Mouse (Mus musculus) MEL-GATA-1-ER (cell line): ENCODE data around the gene Grb7.
A peak's percentile ranks its signal among the peaks of the same experiment; 100 is the strongest.

Experiments
- DNase-seq: peaks from one replicate; pipeline ENCODE4 v3.0.0-alpha.2; 2012; ENCODE audit warnings: low read depth; ENCODE audit errors: extremely low read depth

The Grb7 gene

GRCm38 (mm10) chr11:98446213-98446561, at the start of gene Grb7:
Gene Grb7 (plus strand): TSS chr11:98446394.
- no peak for DNase-seq

DNA sequence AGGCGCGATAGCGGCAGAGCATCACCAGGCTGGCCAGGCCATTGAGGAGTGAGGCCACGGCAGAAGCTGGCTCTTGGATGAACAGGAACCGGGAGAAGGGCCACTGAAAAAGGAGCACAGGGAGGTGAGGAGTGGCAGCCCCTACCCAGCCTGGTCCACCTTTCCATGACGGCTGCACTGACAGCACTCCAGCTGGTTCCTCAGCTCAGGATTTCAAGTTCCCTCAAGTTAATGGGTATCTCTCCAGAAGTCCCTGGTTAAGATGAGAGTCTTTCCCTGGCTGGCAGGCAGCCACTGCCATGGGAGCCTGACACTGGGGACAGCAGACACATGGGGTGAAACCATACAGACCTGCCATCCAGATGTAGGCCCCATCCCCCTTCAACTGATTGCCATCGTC, 48.2 kb upstream of the Grb7 start:
- DNase-seq, result no peak

DNA sequence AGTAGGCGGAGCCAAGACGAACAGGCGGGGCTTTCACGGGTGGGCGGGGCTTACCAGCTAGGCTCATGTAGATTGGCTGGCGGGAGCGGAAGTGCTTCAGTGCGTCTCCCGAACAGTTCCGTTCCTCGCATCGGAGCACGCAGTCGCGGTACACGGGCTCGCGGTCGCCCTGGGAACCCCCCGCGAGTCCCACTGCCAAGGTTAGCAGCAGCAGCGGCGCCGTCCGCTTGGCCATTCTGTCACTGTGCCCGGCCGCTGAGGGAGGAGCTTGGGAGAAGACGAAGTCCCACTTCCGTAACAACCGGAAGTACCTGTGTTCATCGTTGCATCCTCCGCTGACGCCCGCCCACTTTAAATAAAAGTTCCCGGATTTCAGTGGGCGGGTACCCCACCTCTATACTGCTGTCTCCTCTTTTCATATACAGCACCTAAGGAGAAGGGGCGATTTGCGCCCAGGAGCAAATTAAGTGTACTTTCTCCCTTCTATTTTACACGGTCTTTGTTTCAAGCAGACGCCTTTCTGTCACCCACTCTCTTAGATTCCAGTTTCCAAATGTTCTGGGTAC, 46.0 kb upstream of the Grb7 start, which contains the start of gene Pgap3:
Gene Pgap3, minus strand, starts transcription at position 330 of the 566 bp plus-strand sequence.
- peak; percentile 87 for DNase-seq

DNA sequence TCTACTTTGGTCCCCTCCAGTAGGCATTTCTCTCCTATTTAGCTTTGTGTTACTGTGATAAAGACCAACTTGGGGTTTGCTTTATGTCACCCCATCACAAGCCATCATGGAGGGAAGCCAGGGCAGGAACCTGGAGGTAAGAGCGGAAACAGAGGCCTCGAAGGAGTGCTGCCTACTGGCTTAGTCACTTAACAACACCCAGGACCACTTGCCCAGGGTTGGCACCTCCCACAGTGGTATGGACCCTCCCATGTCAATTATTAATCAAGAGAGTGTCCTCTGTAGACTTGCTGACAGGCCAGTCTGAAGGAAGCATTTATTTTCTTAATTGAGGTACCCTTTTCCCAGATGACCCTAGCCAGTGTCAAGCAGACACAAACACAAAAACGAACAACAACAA, 45.4 kb upstream of the Grb7 start:
- no peak for DNase-seq

- DNase-seq, result no peak
Measured at GRCm38 (mm10) chr11:98406621-98407020, 39.6 kb upstream of the Grb7 start.

DNA sequence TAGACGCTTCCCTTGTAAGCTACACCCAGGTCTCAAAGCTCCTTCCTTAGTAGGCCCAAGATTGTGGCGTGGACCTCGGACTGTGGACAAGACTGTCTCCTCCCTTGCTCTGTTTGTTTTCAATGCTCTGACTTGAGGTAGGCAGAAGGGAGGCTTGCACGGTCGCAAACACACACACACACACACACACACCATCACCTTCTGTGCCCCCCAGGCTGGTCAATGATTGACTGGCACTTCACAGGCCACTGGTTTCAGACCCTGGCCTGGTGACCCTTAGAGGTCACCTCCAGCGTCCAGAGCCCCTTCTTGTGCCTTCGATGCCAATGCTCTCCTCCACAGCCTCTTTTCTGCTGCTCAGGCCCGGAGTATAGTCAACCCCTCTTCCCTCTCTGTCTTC, 37.3 kb upstream of the Grb7 start:
- no peak for DNase-seq

GRCm38 (mm10) chr11:98409341-98409822, 36.8 kb upstream of the Grb7 start:
- DNase-seq, result no peak

- no peak for DNase-seq
Measured at GRCm38 (mm10) chr11:98412273-98412796, 33.9 kb upstream of the Grb7 start, which contains the start of gene Erbb2. Gene Erbb2 (plus strand): TSS chr11:98412470.

GRCm38 (mm10) chr11:98412797-98413301, 33.3 kb upstream of the Grb7 start:
- DNase-seq, result no peak

DNA sequence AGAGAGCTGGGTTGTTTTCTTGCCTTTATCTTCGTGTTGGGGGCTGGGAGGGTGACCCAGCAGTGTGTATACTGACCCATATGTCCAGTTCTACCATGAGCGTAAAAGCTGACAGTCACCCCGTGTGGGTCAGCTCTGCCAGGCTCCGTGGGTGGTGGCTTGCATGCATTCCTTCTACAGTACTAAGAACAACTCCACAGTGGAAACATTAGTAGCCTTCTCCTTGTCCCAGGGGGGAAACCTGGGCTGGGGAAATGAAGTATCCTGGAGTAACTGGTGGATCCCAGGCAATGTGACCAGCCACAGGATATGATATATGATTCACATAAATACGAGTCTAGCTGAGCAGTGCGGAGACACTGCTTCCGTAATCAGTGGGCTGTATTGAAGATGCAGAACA, 32.5 kb upstream of the Grb7 start:
- DNase-seq, result no peak

- no peak for DNase-seq
Measured at GRCm38 (mm10) chr11:98414162-98414561, 32.0 kb upstream of the Grb7 start.

DNA sequence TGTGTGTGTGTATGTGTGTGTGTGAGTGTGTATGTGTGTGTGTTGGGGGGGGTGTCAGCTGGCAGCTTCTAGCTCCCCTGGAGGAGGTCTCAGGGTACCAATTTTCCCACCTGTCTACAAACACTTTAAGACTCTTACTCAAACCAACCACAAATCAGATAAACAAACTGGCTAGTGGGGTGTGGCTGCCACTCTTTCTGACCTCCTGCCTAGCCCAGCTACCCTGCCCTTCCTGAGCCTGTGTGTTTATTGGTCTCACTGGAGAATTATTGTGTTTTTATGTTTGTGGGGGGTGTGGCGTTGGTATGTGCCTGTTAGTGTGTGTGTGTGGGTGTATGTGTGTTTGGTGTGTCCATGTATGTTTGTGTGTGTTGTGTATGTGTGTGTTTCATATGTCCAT, 29.1 kb upstream of the Grb7 start:
- no peak for DNase-seq

- no peak for DNase-seq
Measured at GRCm38 (mm10) chr11:98418273-98418672, 27.9 kb upstream of the Grb7 start.

DNA sequence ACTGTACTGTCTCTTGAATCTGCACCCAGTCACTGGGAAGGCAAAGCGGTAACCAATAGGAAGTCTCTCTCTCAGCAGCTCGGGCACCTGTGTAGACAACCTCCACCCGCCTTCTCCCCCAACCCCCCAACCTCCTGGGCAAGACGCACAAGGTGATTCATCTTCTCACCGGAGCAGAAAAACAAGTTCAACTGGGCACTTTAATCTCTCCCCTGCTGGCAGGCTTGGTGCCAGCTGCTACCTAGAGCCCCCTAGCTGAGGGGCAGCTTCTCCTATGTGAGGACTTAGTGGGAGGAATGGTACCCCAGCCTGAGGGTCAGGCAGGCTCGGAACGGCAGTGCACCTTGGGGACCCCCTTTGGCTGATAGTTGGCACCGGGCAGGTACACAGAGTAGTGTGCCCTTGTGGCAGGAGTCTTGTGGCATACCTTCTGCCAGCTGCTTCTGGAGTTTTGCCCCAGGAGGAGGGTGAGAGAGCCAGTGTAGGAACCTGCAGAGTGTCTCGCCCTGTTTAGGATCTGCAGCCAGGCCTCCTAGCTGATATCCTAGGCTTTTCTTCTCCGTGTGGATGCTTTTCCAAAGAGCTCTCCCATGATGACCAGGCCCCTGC, 27.2 kb upstream of the Grb7 start:
- no peak for DNase-seq

GRCm38 (mm10) chr11:98426592-98426991, 19.6 kb upstream of the Grb7 start:
- no peak for DNase-seq

GRCm38 (mm10) chr11:98428436-98428835, 17.8 kb upstream of the Grb7 start:
- DNase-seq, result no peak

- no peak for DNase-seq
Measured at GRCm38 (mm10) chr11:98431743-98432502, 14.3 kb upstream of the Grb7 start.

DNA sequence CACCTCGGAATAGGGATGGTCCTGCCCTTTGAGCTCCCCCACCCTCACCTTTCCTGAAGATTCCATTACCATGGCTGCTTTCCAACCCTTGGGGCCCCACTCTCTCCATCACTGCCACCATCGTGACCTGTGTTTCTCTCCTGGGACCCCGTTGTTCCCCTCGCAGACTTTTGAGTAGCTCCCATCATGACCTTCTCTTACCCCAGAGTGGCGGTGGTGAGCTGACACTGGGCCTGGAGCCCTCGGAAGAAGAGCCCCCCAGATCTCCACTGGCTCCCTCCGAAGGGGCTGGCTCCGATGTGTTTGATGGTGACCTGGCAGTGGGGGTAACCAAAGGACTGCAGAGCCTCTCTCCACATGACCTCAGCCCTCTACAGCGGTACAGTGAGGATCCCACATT, 10.5 kb upstream of the Grb7 start:
- no peak for DNase-seq

DNA sequence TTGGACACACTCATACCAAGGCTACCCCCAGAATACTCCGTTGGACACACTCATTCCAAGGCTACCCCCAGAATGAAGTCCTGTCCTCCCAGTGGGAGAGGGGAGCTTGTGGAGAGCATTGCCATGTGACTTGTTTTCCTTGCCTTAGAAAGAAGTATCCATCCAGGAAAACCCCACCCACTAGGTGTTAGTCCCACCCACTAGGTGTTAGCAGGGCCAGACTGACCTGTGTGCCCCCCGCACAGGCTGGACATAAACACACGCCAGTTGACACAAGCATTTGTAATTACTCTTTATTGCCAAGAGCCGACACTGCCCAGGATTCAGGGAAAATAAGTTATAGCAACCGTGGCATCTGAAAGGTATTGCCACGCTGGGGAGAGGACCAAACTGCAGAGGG, 8.8 kb upstream of the Grb7 start:
- DNase-seq, result no peak

- peak; percentile 50 for DNase-seq
Measured at GRCm38 (mm10) chr11:98438331-98439158, 7.6 kb upstream of the Grb7 start, which contains the start of gene Mien1. Gene Mien1 (minus strand): TSS chr11:98438991.

DNA sequence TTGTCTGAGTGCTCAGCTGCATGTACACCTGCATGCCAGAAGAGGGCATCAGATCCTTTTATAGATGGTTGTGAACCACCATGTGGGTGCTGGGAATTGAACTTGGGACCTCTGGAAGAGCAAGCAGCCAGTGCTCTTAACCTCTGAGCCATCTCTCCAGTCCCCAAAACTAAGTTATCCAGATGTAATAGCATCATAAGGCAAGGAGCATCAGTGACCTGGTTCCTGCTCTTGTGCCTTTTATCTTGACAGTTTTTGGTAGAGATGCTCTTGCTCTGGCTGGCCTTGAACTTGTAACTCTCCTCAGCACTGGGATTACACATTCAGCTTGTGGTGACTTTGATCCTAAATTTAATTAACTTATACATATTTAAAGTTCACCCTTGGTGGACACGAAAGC, 2.5 kb upstream of the Grb7 start:
- no peak for DNase-seq
